Mouse (Mus musculus) small intestine, adult 2 months (tissue): ENCODE results near the gene Itgav.

Experiments
- CTCF ChIP-seq: fragments of 200-500 bp; IDR thresholded peaks from 2 replicates; pipeline ENCODE4 v1.5.1; 2012; ENCODE audit warnings: low read depth, mild to moderate bottlenecking, control low read depth, inconsistent platforms, low read length, moderate library complexity, mixed read lengths; ENCODE audit not compliant: insufficient replicate concordance, insufficient read length; ENCODE audit errors: extremely low read depth
- POLR2A ChIP-seq: fragments of 200-500 bp; IDR thresholded peaks from 2 replicates; pipeline ENCODE4 v1.6.1; 2012; ENCODE audit warnings: low read depth, mild to moderate bottlenecking, control low read depth, inconsistent platforms, low read length, moderate library complexity

DNA sequence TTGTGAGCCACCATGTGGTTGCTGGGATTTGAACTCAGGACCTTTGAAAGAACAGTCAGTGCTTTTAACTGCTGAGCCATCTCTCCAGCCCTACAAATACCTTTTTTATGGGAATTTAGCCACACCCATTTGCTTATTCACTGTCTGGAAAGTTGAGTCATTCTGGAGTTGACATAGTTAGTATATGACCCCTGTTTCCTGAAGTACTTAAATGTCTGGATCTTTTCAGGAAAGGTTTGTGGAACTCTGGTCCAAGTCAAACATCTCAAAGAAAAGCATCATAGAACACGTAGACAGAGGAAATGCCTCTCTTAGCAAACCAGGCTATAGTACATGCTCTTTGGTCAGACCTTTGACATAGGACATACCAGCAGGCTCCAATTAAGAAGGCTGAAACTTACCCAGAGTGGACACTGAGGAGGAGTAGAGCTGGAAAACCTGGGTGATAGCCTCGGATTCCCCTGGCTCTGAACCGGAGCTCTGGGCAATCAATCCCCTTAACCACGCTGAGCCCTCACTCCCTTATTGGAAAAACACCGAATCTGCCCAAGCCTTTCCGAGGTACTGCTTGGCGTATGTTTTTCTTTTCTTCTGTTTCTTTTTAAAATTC, 34.5 kb downstream of the Itgav start:
- no peak for TF ChIP-seq CTCF
- TF ChIP-seq POLR2A, result no peak
